Comparison of ENCODE assay signal across 8 mouse cellular contexts in the genomic region with DNA sequence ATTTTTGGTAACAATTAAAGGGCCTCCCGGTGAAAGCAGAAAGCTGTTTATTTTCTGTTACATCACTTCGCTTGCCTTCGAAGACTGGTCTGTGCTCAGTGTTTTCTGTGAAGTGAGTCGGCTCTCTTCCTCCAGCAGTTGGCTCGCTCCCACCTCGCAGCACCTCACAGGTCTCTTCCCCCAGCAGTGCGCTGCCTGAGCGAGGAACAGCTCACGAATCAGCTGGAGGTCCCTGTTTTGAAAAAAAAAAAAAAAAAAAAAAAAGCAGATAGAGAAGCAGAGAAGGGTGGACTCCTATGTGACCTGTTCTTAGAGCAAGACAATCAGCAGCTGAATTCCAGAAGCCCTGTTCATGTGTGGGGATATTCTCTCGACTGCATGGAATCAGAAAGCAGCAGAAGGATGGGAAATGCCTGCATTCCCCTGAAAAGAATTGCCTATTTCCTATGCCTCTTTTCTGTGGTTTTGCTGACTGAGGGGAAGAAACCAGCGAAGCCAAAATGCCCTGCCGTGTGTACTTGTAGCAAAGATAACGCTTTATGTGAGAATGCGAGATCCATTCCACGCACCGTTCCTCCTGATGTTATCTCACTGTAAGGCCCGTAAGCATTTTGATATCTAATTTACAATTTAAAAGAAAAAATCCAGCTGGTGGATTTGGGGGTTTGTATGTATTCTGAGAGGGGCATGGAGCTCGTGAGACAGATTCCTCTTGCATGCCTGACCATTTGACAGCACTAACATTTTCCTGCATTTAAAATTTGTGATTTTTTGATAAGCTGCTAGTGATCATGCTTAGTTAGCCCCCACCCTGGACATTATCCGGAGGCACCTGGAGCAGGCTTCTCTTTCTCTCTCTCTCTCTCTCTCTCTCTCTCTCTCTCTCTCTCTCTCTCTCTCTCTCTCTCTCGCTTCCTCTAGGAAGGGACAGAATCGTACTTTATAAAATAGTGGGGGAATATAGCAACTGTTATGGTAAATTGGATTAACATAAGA. TPM values are rescaled to one million over a fixed set of nuclear protein-coding genes. Genes with fewer than 3 reads are reported as not detected.
A peak's percentile ranks its signal among the peaks of the same experiment; 100 is the strongest.
DNase-seq lines count a peak whose midpoint lies in the region; ATAC-seq and TF ChIP-seq lines count a peak whose summit lies in the region.

A gene (plus strand): TSS at position 32 of the 996 bp plus-strand sequence.

- peak within 1 kb of the TSS; percentile 51 for H3K4me3 ChIP-seq in gastrocnemius, adult 2 months
- H3K4me3 ChIP-seq in embryonic facial prominence, embryonic 15.5 days (replicated peaks): peak within 1 kb of the TSS; percentile 21; the same call in 1 of the 2 replicates
- H3K4me3 ChIP-seq in olfactory bulb, adult 2 months (ENCODE audit: insufficient read depth, low read depth, low read length): peak within 1 kb of the TSS; percentile 38
- no peak within 1 kb of the TSS for H3K4me3 ChIP-seq in thymus, adult 2 months (ENCODE audit: control insufficient read depth, insufficient read depth, low read length)

- no peaks in the 10 kb centered on the region for H3K36me3 ChIP-seq in embryonic facial prominence, embryonic 15.5 days
- H3K36me3 ChIP-seq in thymus, adult 2 months (ENCODE audit: control insufficient read depth, insufficient read depth, low read length): no peaks in the 10 kb centered on the region

- TF ChIP-seq POLR2A in olfactory bulb, adult 2 months (IDR thresholded peaks at IDR 0.05; ENCODE audit: insufficient read depth, low read depth, low read length): 0 out of 2 replicates have a peak, but pooled peaks have one; percentile 6
- no peak for TF ChIP-seq POLR2A in thymus, adult 2 months (IDR thresholded peaks at IDR 0.05; ENCODE audit: control insufficient read depth, extremely low read depth, insufficient read depth, low read length, poor library complexity)

- intact Hi-C loops in gastrocnemius, adult 2 months (cut with DNase I): no loop called here

- peaks cover 6% of the 10 kb centered on the region; the same call in 1 of the 2 replicates for H3K27me3 ChIP-seq in embryonic facial prominence, embryonic 15.5 days
- peaks cover 5% of the 10 kb centered on the region; the same call in 1 of the 2 replicates for H3K27me3 ChIP-seq in thymus, adult 2 months (ENCODE audit: control insufficient read depth, insufficient read depth, low read length)

- 14% methylated on average over 21 of the region's 21 CpGs for WGBS in embryonic facial prominence, embryonic 15.5 days
- 7% methylated on average over 21 of the region's 21 CpGs for WGBS in olfactory bulb, adult 2 months
- WGBS in thymus, adult 2 months: 8% methylated on average over 21 of the region's 21 CpGs

- H3K4me2 ChIP-seq in embryonic facial prominence, embryonic 15.5 days (replicated peaks): peak within 1 kb of the TSS; percentile 39

- TF ChIP-seq CTCF in gastrocnemius, adult 2 months (IDR thresholded peaks at IDR 0.05): no peak
- TF ChIP-seq CTCF in olfactory bulb, adult 2 months (IDR thresholded peaks at IDR 0.05; ENCODE audit: insufficient read depth, low read depth, low read length): no peak
- TF ChIP-seq CTCF in thymus, adult 2 months (IDR thresholded peaks at IDR 0.05; ENCODE audit: borderline replicate concordance, control insufficient read depth, extremely low read depth, insufficient read depth, low read length, poor library complexity): no peak

- no peak for DNase-seq in gastrocnemius, adult 2 months
- DNase-seq in gastrocnemius, adult 8-10 months (ENCODE audit: low spot score in 2 of 2): no peak
- DNase-seq in Muller cell, postnatal 12 days (ENCODE audit: inconsistent ontology term): peak; percentile 26
- DNase-seq in layer of hippocampus, postnatal 10 days (ENCODE audit: low spot score in 2 of 2): peak; percentile 57 to 59
- DNase-seq in thymus, postnatal 36 days: no peak
- no peak for DNase-seq in thymus, adult 2 months

- H3K4me1 ChIP-seq in embryonic facial prominence, embryonic 15.5 days: peaks cover 6% of the 10 kb centered on the region; the same call in 1 of the 2 replicates
- H3K4me1 ChIP-seq in olfactory bulb, adult 2 months (ENCODE audit: control insufficient read depth, insufficient read depth, low read length): peaks cover 14% of the 10 kb centered on the region
- no peaks in the 10 kb centered on the region for H3K4me1 ChIP-seq in thymus, adult 2 months (replicated peaks; ENCODE audit: control insufficient read depth, insufficient read depth, low read length)

- H3K9me3 ChIP-seq in embryonic facial prominence, embryonic 15.5 days (replicated peaks): no peaks in the 10 kb centered on the region

- H3K27ac ChIP-seq in gastrocnemius, adult 2 months: peak within 1 kb of the TSS; percentile 28; the same call in 1 of the 2 replicates
- H3K27ac ChIP-seq in embryonic facial prominence, embryonic 15.5 days (replicated peaks): no peak within 1 kb of the TSS
- peak within 1 kb of the TSS; percentile 90 for H3K27ac ChIP-seq in olfactory bulb, adult 2 months (ENCODE audit: insufficient read depth, low read depth, low read length)
- no peak within 1 kb of the TSS for H3K27ac ChIP-seq in thymus, adult 2 months (ENCODE audit: control insufficient read depth, insufficient read depth, low read length)

- H3K9ac ChIP-seq in embryonic facial prominence, embryonic 15.5 days: no peak within 1 kb of the TSS

- no peak for ATAC-seq in embryonic facial prominence, embryonic 15.5 days (ENCODE audit: insufficient number of reproducible peaks, low FRiP score, low TSS enrichment, low read depth)

RNA-seq across cellular contexts. Expression of the gene that starts here (rescaled TPM):
- 10 to 100 TPM in 1 of 2 experiments, 1 to 10 TPM in 1; 1.7 to 12.1 TPM for total RNA-seq in gastrocnemius, adult 2 months (2021)
- total RNA-seq in gastrocnemius, adult 8-10 months (2022): 1 to 10 TPM; 1.7 to 4.1 (median 3.1) TPM
- polyA plus RNA-seq in embryonic facial prominence, embryonic 15.5 days (2015; fragmentation: Nextera tagmentation; extraction: Ambion mirVana): 2.6 and 2.8 TPM in 2 replicates
- total RNA-seq in layer of hippocampus, postnatal 10 days (2021): 100 to 1,000 TPM; 117 to 133 TPM
- polyA plus RNA-seq in olfactory bulb, adult 2 months (2012; ENCODE audit: insufficient read depth, insufficient read length, low replicate concordance, missing spikeins): not detected in 2 replicates
- polyA plus RNA-seq in thymus, adult 2 months (2012; rRNA removed): 0.04 TPM in 1 of 2 replicates, not detected in the other

Comparison
In these comparisons a context has a peak if more than half of its experiments do, and no peak if none do; other contexts are left out.
1. RNA of the gene that starts here (total RNA-seq): 117 to 133 TPM in layer of hippocampus, postnatal 10 days; 1.7 to 12.1 TPM in gastrocnemius, adult 2 months and 1.7 to 4.1 TPM in gastrocnemius, adult 8-10 months; every median in the first group is over 4 times any median in the second.
2. RNA of the gene that starts here (polyA plus RNA-seq): not detected in olfactory bulb, adult 2 months; 2.6 to 2.8 TPM in embryonic facial prominence, embryonic 15.5 days and 0.04 TPM in thymus, adult 2 months; every median in the first group is over 10 times any median in the second.
3. DNase-seq: peak in Muller cell, postnatal 12 days (single experiment) and layer of hippocampus, postnatal 10 days (2 of 2); none in gastrocnemius, adult 2 months (single experiment), gastrocnemius, adult 8-10 months (0 of 2), thymus, postnatal 36 days (0 of 2) and thymus, adult 2 months (single experiment).
4. H3K27ac ChIP-seq: peak in gastrocnemius, adult 2 months (single experiment) and olfactory bulb, adult 2 months (single experiment); none in embryonic facial prominence, embryonic 15.5 days (single experiment) and thymus, adult 2 months (single experiment).